Comparison of ENCODE assay signal across 8 mouse cellular contexts in genomic region chr17:44734501-44735222, GRCm38 (mm10). TPM values are rescaled to one million over a fixed set of nuclear protein-coding genes. Genes with fewer than 3 reads are reported as not detected.
DNase-seq lines count a peak whose midpoint lies in the region; ATAC-seq and TF ChIP-seq lines count a peak whose summit lies in the region.

No protein-coding gene starts in this region.

- peak overlapping the region; percentile 72 for H3K4me3 ChIP-seq in limb, embryonic 14.5 days (replicated peaks; ENCODE audit: low read length)
- H3K4me3 ChIP-seq in midbrain, embryonic 15.5 days: peak overlapping the region; percentile 69
- H3K4me3 ChIP-seq in stomach, embryonic 15.5 days (replicated peaks): peak overlapping the region; percentile 74

- H3K9me3 ChIP-seq in limb, embryonic 14.5 days (ENCODE audit: control insufficient read depth, low read length): no peaks in the 10 kb centered on the region
- no peaks in the 10 kb centered on the region for H3K9me3 ChIP-seq in midbrain, embryonic 15.5 days
- no peaks in the 10 kb centered on the region for H3K9me3 ChIP-seq in stomach, embryonic 15.5 days

- H3K9ac ChIP-seq in limb, embryonic 14.5 days (ENCODE audit: low read depth, low read length, severe bottlenecking): peak overlapping the region; percentile 80
- H3K9ac ChIP-seq in midbrain, embryonic 15.5 days: peak overlapping the region; percentile 27
- peak overlapping the region; percentile 25; the same call in 1 of the 2 replicates for H3K9ac ChIP-seq in stomach, embryonic 15.5 days

- peak overlapping the region; percentile 92 for H3K4me2 ChIP-seq in limb, embryonic 14.5 days (replicated peaks; ENCODE audit: low read depth, low read length, severe bottlenecking)
- peak overlapping the region; percentile 90 for H3K4me2 ChIP-seq in midbrain, embryonic 15.5 days
- H3K4me2 ChIP-seq in stomach, embryonic 15.5 days: peak overlapping the region; percentile 94

- WGBS in limb, embryonic 14.5 days: under 1% methylated on average over 48 of the region's 48 CpGs
- WGBS in midbrain, embryonic 15.5 days: under 1% methylated on average over 48 of the region's 48 CpGs
- under 1% methylated on average over 48 of the region's 48 CpGs for WGBS in stomach, embryonic 15.5 days

- no peaks in the 10 kb centered on the region for H3K36me3 ChIP-seq in limb, embryonic 14.5 days (ENCODE audit: control insufficient read depth, insufficient read depth, low read length)
- no peaks in the 10 kb centered on the region for H3K36me3 ChIP-seq in midbrain, embryonic 15.5 days (replicated peaks)
- no peaks in the 10 kb centered on the region for H3K36me3 ChIP-seq in stomach, embryonic 15.5 days

- no peak for ATAC-seq in limb, embryonic 14.5 days (ENCODE audit: low FRiP score, low read depth)
- peak; percentile 55 for ATAC-seq in midbrain, embryonic 15.5 days (replicated peaks)
- no peak for ATAC-seq in stomach, embryonic 15.5 days (ENCODE audit: insufficient read depth, low FRiP score, low read depth)

- peaks cover 21% of the 10 kb centered on the region; the same call in 1 of the 2 replicates for H3K4me1 ChIP-seq in limb, embryonic 14.5 days (ENCODE audit: control insufficient read depth, insufficient read depth, low read length)
- peaks cover 39% of the 10 kb centered on the region for H3K4me1 ChIP-seq in midbrain, embryonic 15.5 days
- H3K4me1 ChIP-seq in stomach, embryonic 15.5 days: peaks cover 26% of the 10 kb centered on the region

- peak; percentile 50 to 67 for DNase-seq in left cerebral cortex, adult 18-20 months (ENCODE audit: low spot score in 2 of 2)
- DNase-seq in left cerebral cortex, postnatal 14 days (ENCODE audit: low spot score in 2 of 2): no peak
- DNase-seq in cerebellum, postnatal 36 days: peak; percentile 16 to 20
- DNase-seq in gastrocnemius, postnatal 25 days: peak; percentile 51
- DNase-seq in induced T-regulatory cell, adult 2 months (ENCODE audit: low read depth): peak; percentile 71
- no peak for DNase-seq in limb, embryonic 14.5 days (ENCODE audit: low spot score)

- peaks cover 64% of the 10 kb centered on the region for H3K27me3 ChIP-seq in limb, embryonic 14.5 days (ENCODE audit: control insufficient read depth, insufficient read depth, low read length)
- peaks cover 62% of the 10 kb centered on the region for H3K27me3 ChIP-seq in midbrain, embryonic 15.5 days (replicated peaks)
- peaks cover 46% of the 10 kb centered on the region for H3K27me3 ChIP-seq in stomach, embryonic 15.5 days (replicated peaks)

- intact Hi-C loops in left cerebral cortex, postnatal 14 days (cut with DNase I): loop anchor here (5.0 to 10.0 kb wide), 4 partner anchors 277 to 638 kb away; no protein-coding TSS in a partner anchor

- TF ChIP-seq POLR2A in limb, embryonic 14.5 days (IDR thresholded peaks at IDR 0.05; ENCODE audit: borderline replicate concordance, extremely low read depth, insufficient read depth, insufficient read length): no peak

- peak overlapping the region; percentile 84 for H3K27ac ChIP-seq in limb, embryonic 14.5 days (replicated peaks; ENCODE audit: low read depth, low read length)
- no peak overlapping the region for H3K27ac ChIP-seq in midbrain, embryonic 15.5 days
- H3K27ac ChIP-seq in stomach, embryonic 15.5 days: no peak overlapping the region

RNA-seq across cellular contexts. Expression of gene Supt3, which starts 42.3 kb away (rescaled TPM):
- 10 to 100 TPM; 15.4 to 16.1 TPM for total RNA-seq in left cerebral cortex, adult 18-20 months (2021)
- total RNA-seq in left cerebral cortex, postnatal 14 days (2021): 10 to 100 TPM; 12.6 to 13.6 TPM
- 1 to 10 TPM; 6.5 TPM for total RNA-seq in gastrocnemius, postnatal 25 days (2021)
- polyA plus RNA-seq in limb, embryonic 14.5 days (2012; rRNA removed): 9.6 and 10.5 TPM in 2 replicates
- 21.3 and 23.7 TPM in 2 replicates for polyA plus RNA-seq in limb, embryonic 14.5 days (2014; fragmentation: Nextera tagmentation; extraction: Ambion mirVana)
- polyA plus RNA-seq in midbrain, embryonic 15.5 days (2015; fragmentation: Nextera tagmentation; extraction: Ambion mirVana): 20.3 and 21.5 TPM in 2 replicates
- polyA plus RNA-seq in stomach, embryonic 15.5 days (2015; fragmentation: Nextera tagmentation; extraction: Ambion mirVana): 20.2 and 21.6 TPM in 2 replicates

Comparison
In these comparisons a context has a peak if more than half of its experiments do, and no peak if none do; other contexts are left out.
1. DNase-seq: peak in left cerebral cortex, adult 18-20 months (2 of 2), cerebellum, postnatal 36 days (2 of 2), gastrocnemius, postnatal 25 days (single experiment) and induced T-regulatory cell, adult 2 months (single experiment); none in left cerebral cortex, postnatal 14 days (0 of 2) and limb, embryonic 14.5 days (single experiment).
2. H3K9ac ChIP-seq: peak in every context shown above with its lines; median percentile 80 in limb, embryonic 14.5 days; 27 in midbrain, embryonic 15.5 days; 25 in stomach, embryonic 15.5 days.
3. Peak in every context shown above with its lines, with median percentiles within 50 percentile points of each other: H3K4me2 ChIP-seq and H3K4me3 ChIP-seq.